9 mouse cellular contexts compared by ENCODE assay signal in genomic region chr7:99483924-99484319, GRCm38 (mm10). TPM values are rescaled to one million over a fixed set of nuclear protein-coding genes. Genes with fewer than 3 reads are reported as not detected.
A peak's percentile ranks its signal among the peaks of the same experiment; 100 is the strongest.
DNase-seq lines count a peak whose midpoint lies in the region; ATAC-seq and TF ChIP-seq lines count a peak whose summit lies in the region.
"Had no signal": no experiment of that assay in that cellular context is flagged by ENCODE, and none has a peak within 500 bp of the region (broad histone marks: within the 10 kb centered on the region; RNA-seq: fewer than 3 reads in every experiment).

No protein-coding gene starts in this region.

- H3K27me3 ChIP-seq in heart, embryonic 13.5 days (replicated peaks), result no peaks in the 10 kb centered on the region
- H3K27me3 ChIP-seq in MEL (ENCODE audit: control insufficient read depth in 1 of 2, insufficient read depth in 2 of 2, low read length in 2 of 2), result no peaks in the 10 kb centered on the region
- peaks cover 20% of the 10 kb centered on the region for H3K27me3 ChIP-seq in hindbrain, embryonic 13.5 days

- no peak for TF ChIP-seq EP300 in MEL (IDR thresholded peaks at IDR 0.05; ENCODE audit: low read depth in 1 of 2, low read length in 2 of 2)

- no peak overlapping the region for H3K9ac ChIP-seq in heart, embryonic 13.5 days
- H3K9ac ChIP-seq in MEL (ENCODE audit: control insufficient read depth, low read depth, low read length, poor library complexity, severe bottlenecking), result peak overlapping the region; percentile 46
- H3K9ac ChIP-seq in hindbrain, embryonic 13.5 days, result no peak overlapping the region

- no peak for TF ChIP-seq RAD21 in MEL (IDR thresholded peaks at IDR 0.05; ENCODE audit: low read depth, low read length)

- H3K4me3 ChIP-seq in heart, embryonic 13.5 days, result peak overlapping the region; percentile 65
- H3K4me3 ChIP-seq in MEL (ENCODE audit: control insufficient read depth in 1 of 2, insufficient read depth in 1 of 2, low read depth in 2 of 2, low read length in 2 of 2), result peak overlapping the region; percentile 5 to 20; a peak in 2 of 4 replicates
- peak overlapping the region; percentile 68 for H3K4me3 ChIP-seq in hindbrain, embryonic 13.5 days

- no peak for DNase-seq in heart, adult 11 months
- no peak for DNase-seq in MEL (ENCODE audit: low read depth, low spot score)
- DNase-seq in cerebellum, adult 8-10 months, result no peak
- no peak for DNase-seq in left cerebral cortex, postnatal 4 days
- DNase-seq in spleen, postnatal 36 days (ENCODE audit: low spot score in 2 of 2), result no peak

- H3K4me2 ChIP-seq in heart, embryonic 13.5 days, result peak overlapping the region; percentile 62
- peak overlapping the region; percentile 40 for H3K4me2 ChIP-seq in hindbrain, embryonic 13.5 days

- peaks cover 34% of the 10 kb centered on the region for H3K79me2 ChIP-seq in MEL (ENCODE audit: control insufficient read depth, insufficient read depth, low read length, poor library complexity)

- TF ChIP-seq CTCF in MEL (IDR thresholded peaks at IDR 0.05 in 2 of 3, conservative IDR thresholded peaks at IDR 0.05 in 1 of 3; ENCODE audit: control insufficient read depth in 1 of 3, insufficient read depth in 1 of 3, low read depth in 2 of 3, low read length in 3 of 3, poor library complexity in 1 of 3, severe bottlenecking in 1 of 3), result no peak

- H3K36me3 ChIP-seq in heart, embryonic 13.5 days, result peaks cover 35% of the 10 kb centered on the region
- peaks cover 18 to 21% of the 10 kb centered on the region in 2 experiments for H3K36me3 ChIP-seq in MEL (ENCODE audit: control insufficient read depth in 1 of 2, insufficient read depth in 2 of 2, low read length in 2 of 2)
- H3K36me3 ChIP-seq in hindbrain, embryonic 13.5 days, result peaks cover 33% of the 10 kb centered on the region

- no peaks in the 10 kb centered on the region for H3K9me3 ChIP-seq in heart, embryonic 13.5 days
- H3K9me3 ChIP-seq in MEL (replicated peaks; ENCODE audit: insufficient read depth, low read length), result no peaks in the 10 kb centered on the region
- H3K9me3 ChIP-seq in hindbrain, embryonic 13.5 days, result no peaks in the 10 kb centered on the region

- intact Hi-C loops in left cerebral cortex, postnatal 4 days (cut with DNase I), result no loop called here

- no peak for TF ChIP-seq POLR2A in MEL (IDR thresholded peaks at IDR 0.05; ENCODE audit: control insufficient read depth in 1 of 2, insufficient read depth in 1 of 2, low read depth in 1 of 2, low read length in 2 of 2, poor library complexity in 1 of 2)

- ATAC-seq in heart, embryonic 13.5 days (ENCODE audit: extremely low read depth, insufficient number of reproducible peaks, low FRiP score, low TSS enrichment), result no peak
- peak; percentile 34 for ATAC-seq in hindbrain, embryonic 13.5 days (ENCODE audit: low FRiP score)
- ATAC-seq in megakaryocyte-erythroid progenitor cell, adult 5-6 weeks (replicated peaks; ENCODE audit: low FRiP score, low TSS enrichment, poor library complexity, severe bottlenecking), result peak; percentile 3; the same call in 1 of the 2 replicates

- peaks cover 49% of the 10 kb centered on the region for H3K4me1 ChIP-seq in heart, embryonic 13.5 days
- H3K4me1 ChIP-seq in MEL (ENCODE audit: control insufficient read depth in 1 of 2, insufficient read depth in 2 of 2, low read length in 2 of 2), result peaks cover 0 to 12% of the 10 kb centered on the region in 2 experiments; a peak in 2 of 4 replicates
- H3K4me1 ChIP-seq in hindbrain, embryonic 13.5 days (replicated peaks), result peaks cover 42% of the 10 kb centered on the region

- H3K27ac ChIP-seq in heart, embryonic 13.5 days (replicated peaks), result peak overlapping the region; percentile 13; the same call in 1 of the 2 replicates
- H3K27ac ChIP-seq in MEL (ENCODE audit: control insufficient read depth, low read depth, low read length), result peak overlapping the region; percentile 5; the same call in 1 of the 2 replicates
- H3K27ac ChIP-seq in hindbrain, embryonic 13.5 days, result no peak overlapping the region

- 44% methylated on average over 8 of the region's 8 CpGs for WGBS in heart, embryonic 13.5 days
- 45% methylated on average over 8 of the region's 8 CpGs for WGBS in hindbrain, embryonic 13.5 days

TF ChIP-seq in MEL, 35 proteins besides CTCF, POLR2A, EP300 and RAD21:
- no peak for TF ChIP-seq CHD2 (IDR thresholded peaks at IDR 0.05; ENCODE audit: low read length)
- TF ChIP-seq MEF2A (IDR thresholded peaks at IDR 0.05; ENCODE audit: extremely low read depth, insufficient replicate concordance, low read depth, low read length, poor library complexity, severe bottlenecking), result no peak
- no peak for TF ChIP-seq MYB (IDR thresholded peaks at IDR 0.05; ENCODE audit: low read depth, low read length)
- no peak for TF ChIP-seq RCOR1 (IDR thresholded peaks at IDR 0.05; ENCODE audit: low read depth, low read length)
- no peak for TF ChIP-seq MAZ (IDR thresholded peaks at IDR 0.05; ENCODE audit: low read depth, low read length)
TF ChIP-seq in MEL: peak in this region for 0.

RNA-seq across cellular contexts. Expression of gene Rps3, which starts 0.4 kb away (rescaled TPM):
- 492 and 539 TPM in 2 replicates for polyA plus RNA-seq in heart, embryonic 13.5 days (2015; fragmentation: Nextera tagmentation; extraction: Ambion mirVana)
- total RNA-seq in MEL (2012; rRNA removed), result 2,066 and 2,287 TPM in 2 replicates
- polyA plus RNA-seq in MEL (2012; ENCODE audit: insufficient read depth in 1 of 2, insufficient read length in 2 of 2, low read depth in 1 of 2, low replicate concordance in 2 of 2, missing spikeins in 1 of 2), result 1,000 to 10,000 TPM in 1 of 2 experiments, 100 to 1,000 TPM in 1; 157 to 1,899 TPM
- 523 and 532 TPM in 2 replicates for polyA plus RNA-seq in hindbrain, embryonic 13.5 days (2015; fragmentation: Nextera tagmentation; extraction: Ambion mirVana)
- 1,003 and 1,349 TPM in 2 replicates for total RNA-seq in megakaryocyte-erythroid progenitor cell, adult 5-6 weeks (2014; fragmentation: Nextera tagmentation)
- total RNA-seq in megakaryocyte-erythroid progenitor cell, adult 5-6 weeks (2017), result 1,982 and 2,496 TPM in 2 replicates
- total RNA-seq in left cerebral cortex, postnatal 4 days (2021), result 100 to 1,000 TPM; 379 to 396 TPM

RNA-seq across cellular contexts. Expression of gene Klhl35, which starts 18.1 kb away (rescaled TPM):
- polyA plus RNA-seq in heart, embryonic 13.5 days (2015; fragmentation: Nextera tagmentation; extraction: Ambion mirVana), result 0.45 and 0.84 TPM in 2 replicates
- total RNA-seq in MEL (2012; rRNA removed), result not detected in 2 replicates
- polyA plus RNA-seq in MEL (2012; ENCODE audit: insufficient read depth in 1 of 2, insufficient read length in 2 of 2, low read depth in 1 of 2, low replicate concordance in 2 of 2, missing spikeins in 1 of 2), result under 1 TPM in 1 of 2 experiments, not detected in 1; 0.04 TPM
- polyA plus RNA-seq in hindbrain, embryonic 13.5 days (2015; fragmentation: Nextera tagmentation; extraction: Ambion mirVana), result 7.4 and 12.2 TPM in 2 replicates
- total RNA-seq in megakaryocyte-erythroid progenitor cell, adult 5-6 weeks (2014; fragmentation: Nextera tagmentation), result 2.1 TPM in 1 of 2 replicates, not detected in the other
- 0.65 TPM in 1 of 2 replicates, not detected in the other for total RNA-seq in megakaryocyte-erythroid progenitor cell, adult 5-6 weeks (2017)
- total RNA-seq in left cerebral cortex, postnatal 4 days (2021), result 1 to 10 TPM; 4.8 to 5.8 TPM
- polyA plus RNA-seq: CD4-positive, CD25-positive, alpha-beta regulatory T cell, adult 4 months had no signal

RNA-seq across cellular contexts. Expression of gene Arrb1, which starts 51.3 kb away (rescaled TPM):
- polyA plus RNA-seq in heart, embryonic 13.5 days (2015; fragmentation: Nextera tagmentation; extraction: Ambion mirVana), result 6.8 and 8.4 TPM in 2 replicates
- 44.3 and 62.7 TPM in 2 replicates for total RNA-seq in MEL (2012; rRNA removed)
- 10 to 100 TPM; 27.0 to 67.7 TPM for polyA plus RNA-seq in MEL (2012; ENCODE audit: insufficient read depth in 1 of 2, insufficient read length in 2 of 2, low read depth in 1 of 2, low replicate concordance in 2 of 2, missing spikeins in 1 of 2)
- 15.6 and 15.9 TPM in 2 replicates for polyA plus RNA-seq in hindbrain, embryonic 13.5 days (2015; fragmentation: Nextera tagmentation; extraction: Ambion mirVana)
- total RNA-seq in megakaryocyte-erythroid progenitor cell, adult 5-6 weeks (2014; fragmentation: Nextera tagmentation), result 59.0 and 91.0 TPM in 2 replicates
- total RNA-seq in megakaryocyte-erythroid progenitor cell, adult 5-6 weeks (2017), result 70.4 and 96.2 TPM in 2 replicates
- 100 to 1,000 TPM; 147 to 150 TPM for total RNA-seq in left cerebral cortex, postnatal 4 days (2021)

Comparison
In these comparisons a context has a peak if more than half of its experiments do, and no peak if none do; other contexts are left out.
1. H3K4me3 ChIP-seq: peak in every context shown above with its lines; median percentile 68 in hindbrain, embryonic 13.5 days; 65 in heart, embryonic 13.5 days; 12 in MEL.